Mouse (Mus musculus) CD4-positive, CD25-positive, alpha-beta regulatory T cell, adult 2 months (primary cell): ENCODE data around the gene Trpc2.

Source experiments
- DNase-seq: peaks from one replicate; pipeline ENCODE4 v3.0.0-alpha.2; 2012; ENCODE audit warnings: low read depth, low spot score

Gene Trpc2

DNA sequence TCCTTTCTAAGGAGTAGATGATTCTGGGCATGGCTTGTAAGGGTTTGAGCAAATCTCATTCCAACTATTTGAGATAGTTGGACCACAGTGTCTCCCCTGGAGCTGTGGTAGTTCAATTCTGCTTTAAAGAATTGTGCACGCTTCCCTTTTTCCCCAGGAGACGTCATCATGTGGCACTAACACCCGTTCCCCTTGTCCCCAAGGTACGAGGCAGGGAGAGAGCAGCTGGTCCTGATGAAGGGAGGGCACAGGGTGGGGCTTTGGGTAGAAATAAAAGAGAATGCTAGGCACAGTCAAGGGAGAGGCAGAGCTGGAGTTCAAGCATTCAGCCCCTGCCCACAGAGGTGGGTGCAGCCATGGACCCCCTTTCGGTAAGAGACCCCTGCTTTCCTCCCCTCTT is at the start of gene Trpc2:
TSS of gene Trpc2 (plus strand) at position 301 of the 400 bp plus-strand sequence.
- no peak for DNase-seq

DNA sequence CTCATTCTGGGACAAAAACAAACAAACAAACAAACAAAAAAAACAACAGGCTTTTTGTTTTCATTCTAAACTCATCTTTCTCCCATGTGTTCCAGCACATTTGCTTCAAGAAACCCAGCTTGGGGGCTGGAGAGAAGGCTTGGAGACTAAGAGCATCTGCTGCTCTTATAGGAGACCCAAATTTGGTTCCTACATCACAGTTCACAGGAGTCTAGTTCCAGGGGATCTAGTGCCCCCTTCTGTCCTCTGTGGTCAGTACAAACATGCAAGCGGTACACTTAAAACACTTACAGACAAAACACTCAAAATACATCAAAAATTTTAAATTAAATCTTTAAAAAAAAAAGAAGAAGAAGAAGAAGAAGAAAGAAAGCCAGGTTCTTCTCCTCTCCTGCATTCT is 48.0 kb upstream of the Trpc2 start:
- peak; percentile 39 for DNase-seq

DNA sequence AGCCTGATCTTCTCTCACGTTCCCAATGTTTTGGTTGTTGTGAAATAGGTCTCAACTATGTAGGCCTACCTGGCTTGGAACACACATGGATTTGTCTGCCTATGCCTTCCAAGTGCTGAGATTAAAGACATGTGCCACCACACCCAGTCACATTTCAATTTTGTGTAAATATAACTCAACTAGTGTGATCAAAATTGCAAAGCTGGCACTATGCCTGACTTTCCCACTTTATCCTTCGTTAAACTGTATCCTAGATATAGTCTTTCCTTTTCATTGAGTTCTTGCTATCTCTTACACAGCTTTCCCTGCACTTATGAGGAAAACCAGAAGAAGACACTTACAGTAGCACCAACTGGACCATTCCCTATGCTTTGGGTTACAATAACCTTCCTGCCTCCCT is 47.4 kb upstream of the Trpc2 start:
- no peak for DNase-seq

DNA sequence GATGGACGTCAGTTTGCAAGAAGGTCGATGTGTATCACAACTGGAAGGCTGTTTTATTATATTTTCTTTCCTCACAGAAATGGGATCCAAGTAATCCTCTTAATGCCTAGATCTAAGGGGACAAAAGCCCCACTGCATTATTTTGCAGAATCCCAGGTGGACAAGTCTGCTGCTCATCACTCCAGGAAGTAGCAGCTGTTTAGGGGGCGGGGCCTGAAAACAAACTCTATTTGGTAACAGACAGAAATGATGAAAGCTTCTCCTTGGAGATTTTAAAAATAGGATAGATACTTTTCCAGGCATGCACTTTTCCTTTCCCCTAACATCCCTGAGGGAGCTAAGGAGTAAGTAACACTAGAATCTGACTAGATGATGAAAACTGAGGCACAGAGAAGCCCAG is 45.6 kb upstream of the Trpc2 start:
- no peak for DNase-seq

DNA sequence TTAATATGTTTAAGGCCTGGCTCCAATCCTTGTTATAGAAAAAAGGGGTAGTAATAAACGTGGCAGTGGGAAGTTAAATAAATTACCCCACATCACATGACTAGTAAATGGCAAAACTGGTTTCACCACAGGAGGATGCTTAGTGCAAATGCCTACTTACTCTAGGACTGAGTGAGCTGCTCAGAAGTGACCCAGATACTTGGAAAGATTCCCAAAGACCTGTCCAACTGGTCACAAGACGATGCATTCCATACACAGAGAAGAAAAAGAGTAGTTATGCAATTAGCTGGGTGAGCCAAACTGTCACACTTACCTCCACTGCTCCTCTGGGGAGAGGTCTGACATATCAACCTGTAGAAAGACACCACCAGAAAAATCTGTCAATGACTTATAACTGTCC is 40.6 kb upstream of the Trpc2 start:
- DNase-seq, result no peak

DNA sequence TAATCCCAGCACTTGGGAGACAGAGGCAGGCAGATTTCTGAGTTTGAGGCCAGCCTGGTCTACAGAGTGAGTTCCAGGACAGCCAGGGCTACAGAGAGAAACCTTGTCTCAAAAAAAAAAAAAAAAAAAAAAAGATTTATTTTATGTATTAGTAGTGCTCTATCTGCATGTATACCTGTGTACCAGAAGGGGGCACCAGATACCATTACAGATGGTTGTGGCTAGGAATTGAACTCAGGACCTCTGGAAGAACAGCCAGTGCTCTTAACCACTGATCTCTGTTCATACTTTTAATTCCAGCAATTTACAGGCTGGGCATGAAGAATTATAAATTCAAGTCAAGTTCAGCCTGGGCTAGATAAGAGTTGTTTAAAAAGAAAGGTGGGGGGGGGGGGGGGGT is 34.4 kb upstream of the Trpc2 start:
- peak; percentile 70 for DNase-seq

DNA sequence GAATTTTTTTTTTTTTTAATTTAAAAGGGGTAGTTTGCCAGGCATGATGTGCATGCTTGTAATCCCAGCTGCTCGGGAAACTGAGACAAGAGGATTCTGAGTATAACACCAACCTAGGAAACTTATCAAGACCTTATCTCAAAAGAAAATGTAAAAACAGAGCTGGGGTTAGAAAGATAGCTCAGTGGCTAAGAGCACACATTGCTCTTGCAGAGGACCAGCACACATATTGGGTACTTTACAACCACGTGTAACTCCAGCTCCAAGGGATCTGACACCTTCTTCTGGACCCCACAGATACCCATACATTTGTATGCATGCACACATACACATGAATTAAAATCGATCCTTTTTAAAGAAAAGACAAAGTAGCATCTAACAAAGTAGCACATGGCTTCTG is 21.6 kb upstream of the Trpc2 start:
- no peak for DNase-seq

DNA sequence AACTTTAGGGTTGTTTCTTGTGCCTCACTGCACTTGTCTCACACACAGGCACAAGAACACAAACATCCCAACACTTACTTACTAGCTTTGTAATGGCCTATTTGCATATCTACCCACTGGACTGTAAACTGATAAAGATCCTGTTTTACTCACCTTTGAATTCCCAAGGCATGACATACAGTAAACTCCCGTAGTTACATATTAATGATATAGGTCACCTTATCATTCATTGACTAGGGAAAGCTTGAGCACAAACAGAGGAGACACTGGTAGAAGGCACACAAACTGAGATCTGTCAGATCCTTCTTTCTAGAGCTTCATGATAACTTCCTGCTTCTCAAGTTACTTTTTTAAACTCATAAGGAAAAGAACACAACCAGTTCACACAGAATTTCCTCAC is 20.7 kb upstream of the Trpc2 start:
- no peak for DNase-seq

DNA sequence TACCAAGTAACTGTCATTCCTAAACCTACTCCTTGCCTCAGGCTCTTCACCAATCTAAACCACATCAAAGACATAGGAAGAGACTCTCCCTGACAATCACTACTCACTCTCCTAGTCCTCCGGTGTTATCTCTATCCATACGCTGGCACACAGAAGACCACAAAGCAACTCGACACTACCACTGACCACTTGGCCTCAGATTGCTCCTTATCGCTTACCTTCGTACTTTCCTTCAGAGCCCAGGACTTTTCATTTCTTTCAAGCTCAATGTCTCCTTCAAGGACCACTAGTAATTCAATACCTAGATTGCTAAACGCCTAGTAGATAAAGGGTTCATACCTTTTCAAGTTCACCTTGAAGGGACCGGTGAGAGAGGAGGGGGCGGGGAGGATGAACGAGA is 19.0 kb upstream of the Trpc2 start:
- no peak for DNase-seq

DNA sequence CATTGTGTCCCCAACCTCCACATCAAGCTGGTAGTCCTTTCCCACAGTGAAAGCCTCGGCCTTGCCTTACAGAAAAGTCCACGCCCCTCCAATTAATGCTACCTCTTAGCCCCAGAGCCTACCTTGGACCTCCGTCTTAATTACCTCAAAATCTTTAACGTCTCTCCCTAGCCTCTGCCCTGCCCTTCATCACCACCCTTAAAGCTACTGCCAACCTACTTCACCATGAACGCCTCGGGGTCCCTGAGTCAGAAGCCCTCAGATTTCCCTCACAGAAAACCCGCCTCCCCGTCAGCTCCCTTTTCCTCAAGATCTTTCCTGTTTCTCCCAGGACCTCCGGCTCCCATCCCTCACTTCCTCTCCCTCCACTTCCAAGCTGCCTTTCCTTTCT is 18.3 kb upstream of the Trpc2 start:
- DNase-seq, result peak; percentile 11

DNA sequence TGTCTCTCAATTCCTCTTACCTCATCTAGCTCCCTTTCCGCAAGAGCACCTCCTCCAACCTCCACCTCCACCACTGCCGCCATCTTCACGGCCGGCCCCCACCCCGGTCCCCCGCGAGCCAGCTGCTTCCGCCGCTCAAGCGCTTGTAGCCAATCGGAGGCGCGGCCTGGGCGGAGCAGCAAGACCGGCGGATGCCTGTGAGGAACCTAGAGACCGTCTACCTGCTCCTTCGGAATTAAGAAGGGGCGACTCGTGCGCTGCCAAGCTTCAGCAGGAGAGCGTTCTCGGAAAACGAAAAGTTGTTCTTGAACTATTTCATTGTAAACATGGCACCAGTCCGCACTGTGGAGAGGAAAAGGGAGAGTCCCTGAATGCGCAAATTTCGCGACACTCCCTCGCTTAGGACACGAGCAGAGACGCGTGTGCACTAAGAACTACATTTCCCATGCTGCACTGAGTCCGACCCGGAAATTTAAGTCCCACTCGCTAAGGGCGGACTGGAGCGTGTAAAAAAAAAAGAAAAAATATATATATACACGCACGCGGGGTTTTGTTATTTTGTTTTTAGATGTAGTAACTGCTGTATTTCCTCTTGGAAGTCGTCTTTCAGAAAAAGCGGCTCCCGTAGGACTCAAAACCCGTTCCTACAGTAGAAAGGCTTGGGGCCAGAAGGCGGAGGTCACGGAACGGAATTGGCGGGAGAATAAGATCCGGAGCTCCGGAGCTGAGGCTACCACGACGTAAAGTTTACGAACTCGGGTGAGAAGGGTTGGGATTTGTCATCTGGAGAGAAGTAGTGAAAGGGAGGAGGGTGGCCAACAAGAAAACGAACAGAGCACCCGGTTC is 17.6 kb upstream of the Trpc2 start, which contains the start of the genes Rnf121, Xndc1 and Xntrpc:
TSS of gene Rnf121 (minus strand) at position 424 of the 846 bp plus-strand sequence.
TSS of gene Xndc1 (plus strand) at position 466 of the 846 bp plus-strand sequence.
TSS of gene Xntrpc (plus strand) at position 668 of the 846 bp plus-strand sequence.
- peak; percentile 93 for DNase-seq

DNA sequence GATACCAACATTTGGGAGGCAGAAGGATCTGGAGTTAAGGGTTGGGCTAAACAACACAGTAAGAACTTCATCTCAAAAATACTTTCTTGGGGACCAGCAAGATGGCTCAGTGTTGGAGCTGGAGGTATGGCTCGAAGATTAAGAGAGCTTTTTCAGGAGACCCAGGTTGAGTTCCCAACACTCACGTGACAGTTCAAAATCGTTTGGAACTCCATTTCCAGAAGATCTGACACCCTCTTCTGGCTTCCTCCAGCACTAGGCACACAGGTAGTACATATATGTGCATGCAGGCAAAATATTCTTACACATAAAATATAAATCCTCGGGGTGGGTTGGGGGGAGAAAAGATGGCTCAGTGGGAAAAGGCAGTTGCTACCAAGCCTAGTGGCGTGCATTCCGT is 16.6 kb upstream of the Trpc2 start:
- DNase-seq, result no peak

DNA sequence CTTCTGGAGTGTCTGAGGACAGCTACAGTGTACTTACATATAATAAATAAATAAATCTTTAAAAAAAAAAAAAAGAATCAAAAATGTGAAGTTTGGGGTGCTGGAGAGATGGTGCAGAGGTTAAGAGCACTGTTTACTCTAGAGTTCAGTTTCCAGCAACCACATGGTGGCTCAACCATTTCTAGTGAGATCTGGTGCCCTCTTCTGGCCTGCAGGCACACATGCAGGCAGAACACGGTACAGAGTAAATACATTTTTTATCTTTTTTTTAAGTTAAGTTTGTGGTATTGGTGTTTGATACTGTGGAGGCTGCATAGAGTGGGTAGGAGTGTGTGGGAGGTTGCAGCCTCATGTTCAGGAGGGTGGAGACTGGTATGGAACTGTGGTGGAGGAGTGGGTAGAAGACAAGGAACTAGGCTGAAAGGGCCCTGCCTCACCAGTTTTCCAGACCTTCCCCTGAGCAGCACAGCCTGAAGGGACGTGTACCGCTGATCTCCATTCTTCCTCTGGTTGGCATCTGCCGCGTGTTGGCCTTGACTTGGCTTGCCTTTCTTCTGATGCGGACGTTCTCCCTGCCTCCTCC is 6.1 kb upstream of the Trpc2 start:
- peak; percentile 73 for DNase-seq

DNA sequence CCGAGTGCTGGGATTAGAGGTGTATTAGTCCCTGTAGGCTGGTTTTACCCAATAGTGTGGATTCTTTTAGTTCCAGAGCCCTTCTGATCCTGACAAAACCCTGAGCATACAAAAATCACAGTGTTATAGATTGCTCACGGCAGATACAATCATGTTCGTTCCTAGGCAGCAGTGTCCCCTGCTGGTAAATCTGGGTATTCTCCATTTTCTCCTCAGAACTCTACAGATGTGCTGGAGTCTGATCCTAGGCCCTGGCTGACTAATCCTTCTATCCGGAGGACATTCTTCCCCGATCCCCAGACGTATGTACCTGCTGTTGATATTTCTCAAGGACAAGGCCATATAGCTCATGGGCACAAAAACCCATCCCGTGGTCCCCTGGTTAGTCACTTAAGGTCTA is 4.4 kb upstream of the Trpc2 start:
- DNase-seq, result peak; percentile 67

DNA sequence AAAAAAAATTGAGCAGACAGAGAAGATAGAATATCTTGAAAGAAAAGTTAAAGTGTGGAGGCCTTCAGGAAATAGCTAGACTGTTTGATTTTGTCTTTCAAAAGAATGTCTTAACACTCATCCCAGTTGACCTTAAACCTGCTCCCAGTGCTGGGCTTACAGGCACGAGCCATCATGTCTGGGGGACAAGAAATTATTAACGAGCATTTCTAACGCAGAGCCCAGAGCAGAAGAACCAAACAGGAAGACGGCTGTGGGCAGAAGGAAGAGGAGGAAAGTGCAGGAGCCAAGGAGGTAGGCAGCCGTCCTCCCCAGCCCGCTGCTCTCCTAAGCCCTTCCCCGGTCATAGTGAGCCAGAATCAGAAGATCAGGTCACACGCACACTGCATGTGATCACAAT is 2.6 kb upstream of the Trpc2 start:
- no peak for DNase-seq

DNA sequence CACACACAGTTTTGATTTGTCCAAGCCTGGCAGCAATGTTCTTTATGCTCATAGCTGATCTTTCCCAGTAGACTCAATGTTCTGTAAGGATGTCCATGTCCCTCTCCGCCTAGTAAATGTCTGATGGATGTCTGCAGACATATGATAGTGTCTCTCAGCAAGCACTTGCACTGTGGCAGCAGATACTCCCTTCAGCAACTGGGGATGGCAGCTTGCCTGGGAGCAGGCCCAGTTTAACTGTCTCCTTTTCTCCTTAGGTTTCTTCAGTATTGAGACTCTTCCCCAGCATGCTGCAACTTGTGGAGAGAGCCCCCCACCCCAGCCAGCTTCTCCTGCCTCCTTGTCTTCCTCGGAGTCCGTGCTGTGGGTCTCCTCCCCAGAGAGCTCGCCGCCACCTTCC is 1.1 kb upstream of the Trpc2 start:
- DNase-seq, result no peak

DNA sequence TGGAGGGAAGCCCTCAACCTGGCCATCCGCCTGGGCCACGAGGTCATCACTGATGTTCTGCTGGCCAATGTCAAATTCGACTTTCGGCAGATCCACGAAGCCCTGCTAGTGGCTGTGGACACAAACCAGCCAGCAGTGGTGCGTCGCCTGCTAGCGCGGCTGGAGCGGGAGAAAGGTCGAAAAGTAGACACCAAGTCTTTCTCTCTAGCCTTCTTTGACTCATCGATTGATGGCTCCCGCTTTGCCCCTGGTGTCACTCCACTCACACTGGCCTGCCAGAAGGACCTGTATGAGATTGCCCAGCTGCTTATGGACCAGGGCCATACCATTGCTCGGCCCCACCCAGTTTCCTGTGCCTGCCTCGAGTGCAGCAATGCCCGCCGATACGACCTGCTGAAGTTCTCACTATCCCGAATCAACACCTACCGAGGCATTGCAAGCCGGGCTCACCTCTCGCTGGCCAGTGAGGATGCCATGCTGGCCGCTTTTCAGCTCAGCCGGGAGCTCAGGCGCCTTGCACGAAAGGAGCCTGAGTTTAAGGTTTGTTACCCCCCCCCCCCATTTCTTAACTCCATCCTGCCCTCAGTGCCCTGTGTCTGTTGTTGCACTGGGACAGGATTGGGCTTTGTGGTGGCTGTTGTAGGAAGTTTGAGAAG is 1.3 kb downstream of the Trpc2 start:
- DNase-seq, result no peak

DNA sequence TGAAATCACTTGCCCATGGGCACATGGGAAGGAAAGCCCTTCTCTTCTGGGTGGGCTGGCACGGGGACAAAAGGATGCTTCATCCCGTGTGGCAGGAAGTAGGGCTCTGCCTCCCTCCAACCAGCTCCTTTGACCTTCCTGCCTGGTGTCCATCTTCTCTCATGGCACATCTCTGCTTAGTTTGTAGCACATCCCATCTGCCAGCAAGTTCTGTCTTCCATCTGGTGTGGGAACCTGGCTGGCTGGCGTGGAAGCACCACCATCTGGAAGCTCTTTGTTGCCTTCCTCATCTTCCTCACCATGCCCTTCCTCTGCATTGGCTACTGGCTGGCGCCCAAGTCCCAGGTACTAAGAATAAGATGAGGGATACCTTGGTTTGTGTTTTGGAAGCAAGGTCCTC is 4.4 kb downstream of the Trpc2 start:
- no peak for DNase-seq

DNA sequence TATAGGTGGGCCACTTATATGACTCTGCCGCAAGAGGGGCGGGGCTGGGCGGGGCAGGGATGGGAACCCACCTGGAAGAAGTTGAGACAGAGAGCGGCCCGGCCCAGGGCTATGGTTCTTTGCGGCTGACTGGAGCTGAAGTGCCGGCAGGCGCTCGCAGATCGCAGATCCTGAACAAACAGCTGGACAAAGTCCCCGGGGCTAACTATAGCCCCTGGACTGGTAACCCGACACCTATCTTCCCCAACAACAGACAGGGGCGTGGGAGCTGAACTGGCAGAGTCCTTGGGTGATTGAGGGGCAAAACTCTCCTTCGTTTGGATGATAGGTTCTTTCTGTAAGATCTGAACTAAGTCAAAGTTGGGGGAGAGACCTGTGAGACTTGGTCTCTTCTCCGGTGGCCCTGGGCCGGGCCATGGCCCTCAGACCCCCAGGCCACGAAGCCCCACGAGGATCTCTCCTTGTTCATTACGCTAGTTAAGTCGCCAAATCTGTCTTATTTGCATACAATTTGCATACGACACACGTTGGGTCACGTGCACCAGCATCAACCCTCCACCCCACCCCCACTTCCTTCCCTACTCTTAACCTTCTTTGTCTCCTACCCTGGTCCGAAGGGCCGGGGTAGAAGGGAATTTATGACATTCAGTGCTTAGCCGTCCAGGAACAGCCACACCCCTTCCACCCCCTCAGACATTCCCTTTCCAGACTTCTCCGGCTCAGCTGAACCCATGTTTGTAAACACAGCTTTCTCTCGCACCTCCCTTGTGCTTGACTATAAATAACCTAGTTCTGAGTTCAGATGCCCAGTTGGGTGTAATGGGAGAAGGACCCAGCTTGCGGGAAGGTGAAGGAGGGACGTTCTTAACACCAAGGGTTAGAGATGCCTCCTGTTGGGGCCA is 17.1 kb downstream of the Trpc2 start:
- DNase-seq, result peak; percentile 79

DNA sequence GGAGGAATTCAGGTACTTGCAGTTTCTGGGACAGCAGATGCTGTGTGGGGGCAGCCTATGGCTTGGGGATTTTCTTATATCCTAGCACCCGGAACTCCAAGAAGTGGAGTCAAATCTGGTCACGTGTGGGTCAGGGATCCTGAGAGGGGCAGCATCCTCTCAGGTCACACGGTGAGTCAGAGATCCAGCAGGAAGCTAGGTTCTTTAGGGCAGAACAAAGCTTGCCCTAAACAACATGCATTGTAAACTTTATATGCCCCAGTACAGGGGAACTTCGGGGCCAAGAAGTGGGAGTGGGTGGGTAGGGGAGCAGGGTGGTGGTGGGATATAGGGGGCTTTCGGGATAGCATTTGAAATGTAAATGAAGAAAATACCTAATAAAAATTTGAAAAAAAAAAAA is 18.0 kb downstream of the Trpc2 start:
- DNase-seq, result no peak

DNA sequence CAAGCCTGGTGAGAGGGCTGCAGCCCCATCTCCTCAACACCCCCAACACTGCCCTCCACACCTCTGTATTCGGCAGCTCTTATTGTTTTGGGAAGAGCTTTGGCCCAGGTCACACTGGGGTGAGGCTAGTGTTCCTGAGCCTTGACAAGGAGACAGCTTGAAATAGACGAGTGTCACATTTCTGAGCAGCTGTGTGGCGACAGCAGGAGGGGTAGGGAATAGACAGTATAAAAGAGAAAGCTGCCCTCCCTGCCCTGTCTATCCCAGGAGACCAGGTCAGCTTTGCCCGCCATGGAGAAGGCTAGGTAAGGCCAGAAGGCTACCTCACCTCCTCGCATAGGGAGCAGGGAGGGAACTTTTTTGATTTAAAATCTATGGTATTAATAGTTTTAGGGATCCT is 18.6 kb downstream of the Trpc2 start, which contains the start of gene Art1:
TSS of gene Art1 (plus strand) at position 257 of the 400 bp plus-strand sequence.
- DNase-seq, result no peak

DNA sequence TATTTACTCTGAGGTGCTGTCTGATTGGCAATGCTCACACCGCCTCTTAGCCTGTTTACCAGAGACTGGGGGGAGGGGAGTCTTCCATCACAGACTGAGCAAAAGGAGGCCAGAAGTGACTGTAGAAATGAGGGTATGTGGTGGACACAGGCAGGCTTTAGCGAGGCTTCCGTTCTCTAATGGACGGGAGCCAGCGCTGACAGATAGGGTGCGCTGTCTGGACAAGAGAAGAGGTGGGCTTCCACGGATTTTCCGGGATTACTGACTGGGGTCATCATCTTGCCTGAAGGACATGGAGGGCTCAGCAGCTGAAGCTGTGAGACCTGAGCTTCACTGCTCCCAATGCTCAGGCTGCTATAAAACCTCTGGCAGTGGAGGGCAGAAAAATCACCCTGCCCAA is 19.3 kb downstream of the Trpc2 start:
- DNase-seq, result no peak
